ENCODE assay signal across 8 mouse cellular contexts in the genomic region with DNA sequence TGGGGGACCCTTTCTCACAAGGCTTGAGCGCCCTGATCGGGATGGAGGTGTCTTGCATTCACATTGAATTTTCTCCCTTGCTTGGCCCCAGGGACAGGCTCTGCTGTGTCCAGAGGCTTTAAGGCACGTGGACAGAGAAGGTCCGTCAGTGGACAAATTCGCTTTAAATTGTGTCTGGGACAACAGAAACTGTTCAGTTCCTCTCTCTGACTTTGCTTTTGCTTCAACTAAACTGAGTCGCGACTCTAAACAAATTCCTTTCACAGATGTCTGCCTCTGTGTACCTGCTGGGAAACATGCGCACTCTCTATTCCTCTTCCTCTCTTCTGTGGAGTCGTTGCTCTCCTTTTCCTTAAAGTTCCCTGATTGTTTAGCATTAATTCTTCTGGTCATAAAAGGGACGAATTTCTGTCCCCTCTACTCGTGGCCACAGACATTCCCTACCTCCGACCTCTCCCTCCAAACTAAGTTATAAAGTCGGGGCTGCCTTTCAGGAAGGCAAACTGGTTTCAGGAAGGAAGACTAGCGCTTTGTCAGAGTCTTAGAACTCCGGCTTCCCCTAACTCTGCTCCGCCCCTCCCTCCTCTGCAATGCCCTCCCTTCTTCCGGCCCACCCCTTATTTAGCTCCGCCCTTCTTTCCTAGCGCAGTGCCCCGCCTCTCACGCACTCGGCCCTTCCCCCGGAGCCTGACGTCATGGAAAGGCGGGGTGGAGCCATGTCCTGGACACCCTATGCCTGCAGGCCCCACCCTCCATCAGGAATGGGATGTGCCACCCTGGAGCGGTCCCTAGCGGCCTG. TPM values are rescaled to one million over a fixed set of nuclear protein-coding genes. Genes with fewer than 3 reads are reported as not detected.
DNase-seq lines count a peak whose midpoint lies in the region; ATAC-seq and TF ChIP-seq lines count a peak whose summit lies in the region.

No protein-coding gene starts in this region.

- peak overlapping the region; percentile 59 for H3K9ac ChIP-seq in forebrain, embryonic 12.5 days
- H3K9ac ChIP-seq in liver, postnatal 0 days (replicated peaks): peak overlapping the region; percentile 52
- peak overlapping the region; percentile 17; the same call in 1 of the 2 replicates for H3K9ac ChIP-seq in neural tube, embryonic 14.5 days (replicated peaks; ENCODE audit: low read depth, low read length)

- H3K36me3 ChIP-seq in forebrain, embryonic 12.5 days (replicated peaks): no peaks in the 10 kb centered on the region
- H3K36me3 ChIP-seq in liver, postnatal 0 days (replicated peaks; ENCODE audit: insufficient read depth, low read length): no peaks in the 10 kb centered on the region
- no peaks in the 10 kb centered on the region for H3K36me3 ChIP-seq in neural tube, embryonic 14.5 days (ENCODE audit: control insufficient read depth, insufficient read depth, low read length)

- peak overlapping the region; percentile 40 for H3K4me3 ChIP-seq in forebrain, embryonic 12.5 days (replicated peaks)
- H3K4me3 ChIP-seq in liver, postnatal 0 days (ENCODE audit: low read depth, low read length): peak overlapping the region; percentile 45
- H3K4me3 ChIP-seq in neural tube, embryonic 14.5 days (ENCODE audit: low read depth, low read length): peak overlapping the region; percentile 33

- peak overlapping the region; percentile 69 for H3K27ac ChIP-seq in forebrain, embryonic 12.5 days
- H3K27ac ChIP-seq in liver, postnatal 0 days (ENCODE audit: low read depth): peak overlapping the region; percentile 86
- 0 out of 2 replicates have a peak overlapping the region, but pooled peaks have one; percentile 48 for H3K27ac ChIP-seq in neural tube, embryonic 14.5 days (ENCODE audit: low read depth, low read length)

- peak overlapping the region; percentile 66 for H3K4me2 ChIP-seq in forebrain, embryonic 12.5 days
- H3K4me2 ChIP-seq in liver, postnatal 0 days (ENCODE audit: low read depth, low read length): peak overlapping the region; percentile 74
- peak overlapping the region; percentile 68 for H3K4me2 ChIP-seq in neural tube, embryonic 14.5 days (ENCODE audit: low read depth, low read length)

- H3K9me3 ChIP-seq in forebrain, embryonic 12.5 days: no peaks in the 10 kb centered on the region
- no peaks in the 10 kb centered on the region for H3K9me3 ChIP-seq in liver, postnatal 0 days (ENCODE audit: low read length)
- no peaks in the 10 kb centered on the region for H3K9me3 ChIP-seq in neural tube, embryonic 14.5 days (ENCODE audit: control insufficient read depth, low read length)

- peak; percentile 99 for ATAC-seq in forebrain, embryonic 12.5 days (ENCODE audit: low FRiP score)
- peak; percentile 98 for ATAC-seq in liver, postnatal 0 days
- peak; percentile 97 for ATAC-seq in neural tube, embryonic 14.5 days (ENCODE audit: low read depth)

- 2% methylated on average over 27 of the region's 27 CpGs for WGBS in forebrain, embryonic 12.5 days
- whole genome bisulfite sequencing in large intestine, adult 2 months: 2% methylated on average over 27 of the region's 27 CpGs
- 1% methylated on average over 27 of the region's 27 CpGs for WGBS in liver, postnatal 0 days (ENCODE audit: insufficient replicate concordance)
- WGBS in neural tube, embryonic 14.5 days: 1% methylated on average over 27 of the region's 27 CpGs

- H3K27me3 ChIP-seq in forebrain, embryonic 12.5 days: no peaks in the 10 kb centered on the region
- no peaks in the 10 kb centered on the region for H3K27me3 ChIP-seq in liver, postnatal 0 days (ENCODE audit: insufficient read depth, low read length)
- no peaks in the 10 kb centered on the region for H3K27me3 ChIP-seq in neural tube, embryonic 14.5 days (ENCODE audit: control insufficient read depth, insufficient read depth, low read length)

- peak; percentile 73; the same call in 1 of the 2 replicates for TF ChIP-seq EP300 in liver, postnatal 0 days (IDR thresholded peaks at IDR 0.05; ENCODE audit: low read depth)

- DNase-seq in CD8-positive naive resting alpha-beta T cell, adult 2 months (ENCODE audit: low read depth in 2 of 2, low spot score in 2 of 2): peak; percentile 86 to 91
- DNase-seq in c-Kit-positive CD71-positive TER-119-negative erythroid progenitor cells, embryonic 14.5 days (ENCODE audit: low read depth): peak; percentile 98
- DNase-seq in heart, postnatal 10 days: peak; percentile 99
- peak; percentile 99 for DNase-seq in large intestine, adult 2 months (ENCODE audit: low read depth, low spot score)
- peak; percentile 99 for DNase-seq in liver, postnatal 0 days
- peak; percentile 98 for DNase-seq in testis, postnatal 10 days (ENCODE audit: low spot score)

- intact Hi-C loops in heart, postnatal 10 days (cut with DNase I): loop anchor here (5.0 kb wide), 1 partner anchor 55 kb away; the partner anchor contains the start of gene Itpkb

- peaks cover 18% of the 10 kb centered on the region for H3K4me1 ChIP-seq in forebrain, embryonic 12.5 days
- peaks cover 23% of the 10 kb centered on the region for H3K4me1 ChIP-seq in liver, postnatal 0 days (ENCODE audit: insufficient read depth)
- H3K4me1 ChIP-seq in neural tube, embryonic 14.5 days (ENCODE audit: control insufficient read depth, insufficient read depth, low read length): peaks cover 9% of the 10 kb centered on the region; the same call in 1 of the 2 replicates

- peak; percentile 90 for TF ChIP-seq CTCF in liver, postnatal 0 days (IDR thresholded peaks at IDR 0.05; ENCODE audit: low read depth)

RNA-seq across cellular contexts. Expression of gene Itpkb, which starts 56.9 kb away (rescaled TPM):
- 3.7 and 4.2 TPM in 2 replicates for polyA plus RNA-seq in forebrain, embryonic 12.5 days (2016; fragmentation: Nextera tagmentation; extraction: Ambion mirVana)
- 10 to 100 TPM; 81.4 to 93.6 TPM for total RNA-seq in heart, postnatal 10 days (2021)
- polyA plus RNA-seq in large intestine, adult 2 months (2012; rRNA removed): 6.3 and 6.6 TPM in 2 replicates
- 1.3 and 1.4 TPM in 2 replicates for polyA plus RNA-seq in liver, postnatal 0 days (2015; fragmentation: Nextera tagmentation; extraction: Ambion mirVana)
- 2.4 and 2.9 TPM in 2 replicates for polyA plus RNA-seq in neural tube, embryonic 14.5 days (2014; fragmentation: Nextera tagmentation; extraction: Ambion mirVana)

Comparison
In these comparisons a context has a peak if more than half of its experiments do, and no peak if none do; other contexts are left out.
1. Peak in every context shown above with its lines: DNase-seq, ATAC-seq, H3K4me3 ChIP-seq and H3K27ac ChIP-seq.